Mouse (Mus musculus) megakaryocyte progenitor cell, adult 5-6 weeks (primary cell): Measurements from ENCODE around the gene Dnah2. TPM values are rescaled to one million over a fixed set of nuclear protein-coding genes. Genes with fewer than 3 reads are reported as not detected.

ENCODE experiments used
- ATAC-seq: replicated peaks from 2 replicates; pipeline ENCODE4 v1.8.0; 2016; ENCODE audit warnings: mild to moderate bottlenecking, moderate TSS enrichment, inconsistent platforms; ENCODE audit not compliant: poor library complexity
- total RNA-seq, 2 experiments: library from RNA; stranded (forward) in 1 of 2; stranded (reverse) in 1 of 2; fragments of 157-497, 149-512 nt in 1 of 2; fragments of 200-1000 nt in 1 of 2; gene quantifications; 2 replicates each; pipeline versions ENCODE4 v1.2.3 to v1.2.4; 2015 to 2017

Dnah2 gene
- 0.07 TPM in 1 of 2 replicates, not detected in the other for total RNA-seq (2015)
- under 0.01 TPM in 1 of 2 replicates, not detected in the other for total RNA-seq (2017)

DNA sequence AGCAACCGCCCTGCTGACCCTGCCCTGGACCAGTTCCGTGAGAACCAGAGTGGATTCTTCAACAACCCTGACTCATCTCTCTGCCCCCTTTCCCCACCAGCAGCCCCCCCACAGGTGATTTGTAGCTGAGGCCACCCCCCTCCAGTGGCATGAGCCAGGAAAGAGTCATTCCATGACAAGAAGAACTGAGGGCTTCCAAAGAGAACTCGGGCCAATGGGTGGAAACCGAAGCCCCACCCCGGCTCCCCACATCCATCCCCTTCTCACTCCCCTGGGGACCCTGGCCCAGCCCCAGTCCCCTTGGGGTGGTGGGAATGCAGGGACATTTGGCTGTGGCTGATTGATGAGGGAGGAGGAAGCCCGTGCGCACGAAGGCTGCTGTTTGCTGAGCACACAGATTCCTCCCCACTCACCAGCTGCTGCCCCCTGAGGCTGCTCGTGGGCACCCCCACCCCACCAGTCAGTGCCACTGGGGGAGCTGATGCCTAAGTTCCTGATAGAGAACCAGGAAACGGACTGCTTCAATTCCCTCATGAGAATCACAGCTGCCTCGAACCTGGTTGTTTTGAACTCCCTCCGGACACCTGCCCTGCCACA, at the start of gene Dnah2:
TSS of gene Dnah2 (minus strand) at position 51 of the 597 bp plus-strand sequence.
- no peak for ATAC-seq

DNA sequence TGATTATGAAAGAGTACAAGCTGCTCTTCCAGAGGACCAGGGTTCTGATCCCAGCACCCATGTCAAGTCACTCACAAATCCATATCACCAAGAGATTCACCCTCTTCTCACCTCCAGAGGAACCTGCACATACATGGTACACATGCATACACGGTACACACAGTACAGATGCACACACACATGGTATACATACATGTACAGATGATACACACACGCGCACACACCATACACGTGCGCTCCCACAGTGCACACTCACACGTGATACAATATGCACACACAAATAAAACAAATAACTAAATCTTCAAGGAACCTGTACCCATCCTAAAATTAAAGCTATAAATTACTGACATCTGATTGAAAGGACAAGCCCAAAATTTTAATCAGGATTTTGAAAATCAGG, 45.9 kb upstream of the Dnah2 start:
- ATAC-seq: no peak

DNA sequence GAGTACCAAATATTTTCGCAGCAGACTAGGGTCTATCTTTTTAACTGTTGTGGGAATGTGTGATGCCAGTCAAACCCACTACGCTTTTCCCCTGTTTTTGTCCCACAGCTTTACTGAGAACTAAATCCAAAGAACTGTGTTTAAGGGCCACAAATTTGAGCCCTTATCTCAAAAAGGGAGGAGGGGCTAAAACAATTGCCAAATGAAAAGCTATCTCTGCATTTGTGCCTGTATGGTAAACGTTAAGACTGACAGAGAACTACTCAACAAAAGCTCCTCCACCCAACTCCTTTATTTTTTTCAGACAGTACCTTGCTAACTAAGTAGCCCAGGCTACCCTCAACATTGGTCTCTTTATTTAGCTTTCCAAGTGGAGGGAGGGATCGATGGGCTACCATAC, 43.9 kb upstream of the Dnah2 start:
- no peak for ATAC-seq

DNA sequence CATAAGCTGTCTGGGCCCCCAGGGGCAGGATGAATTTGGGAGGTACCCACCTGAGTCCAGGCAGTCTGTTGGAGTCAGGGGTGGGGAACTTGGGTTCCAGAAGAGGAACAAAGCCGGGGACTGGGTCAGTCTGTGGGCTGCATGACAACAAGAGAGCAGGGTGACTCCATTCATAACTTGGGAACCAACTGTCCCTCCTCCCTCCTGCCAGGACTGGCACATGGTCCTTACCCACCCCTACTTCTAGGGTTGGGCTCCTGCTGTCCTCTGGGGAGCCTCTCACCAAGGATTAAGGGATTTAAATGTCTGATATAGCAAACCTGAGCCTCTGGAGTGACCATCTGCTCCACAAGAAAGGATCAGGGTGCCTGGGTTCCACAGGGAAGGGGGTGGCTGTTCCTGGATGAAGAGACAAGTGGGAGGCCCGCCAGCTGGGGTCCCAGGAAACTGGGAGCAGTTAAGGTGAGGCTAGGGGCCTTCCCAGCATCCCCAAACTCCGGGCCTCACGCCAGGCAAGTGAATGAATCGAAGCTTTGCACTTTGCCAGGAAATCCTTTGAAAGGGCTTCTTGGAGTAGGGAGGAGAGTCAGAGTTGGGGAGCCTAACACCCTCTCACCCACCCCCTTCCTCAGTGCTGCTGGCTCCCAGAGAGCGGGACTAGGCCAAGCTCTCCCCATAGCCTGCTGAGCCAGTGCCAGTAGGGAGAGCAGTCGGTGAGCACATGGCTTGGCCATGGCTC, 43.2 kb upstream of the Dnah2 start:
- no peak for ATAC-seq

GRCm38 (mm10) chr11:69591424-69591823, 42.5 kb upstream of the Dnah2 start:
- no peak for ATAC-seq

GRCm38 (mm10) chr11:69590622-69591021, 41.7 kb upstream of the Dnah2 start:
- no peak for ATAC-seq

GRCm38 (mm10) chr11:69589207-69589834, 40.4 kb upstream of the Dnah2 start:
- ATAC-seq: peak; percentile 52

- ATAC-seq: peak; percentile 83
Measured at GRCm38 (mm10) chr11:69585718-69586325, 36.9 kb upstream of the Dnah2 start.

DNA sequence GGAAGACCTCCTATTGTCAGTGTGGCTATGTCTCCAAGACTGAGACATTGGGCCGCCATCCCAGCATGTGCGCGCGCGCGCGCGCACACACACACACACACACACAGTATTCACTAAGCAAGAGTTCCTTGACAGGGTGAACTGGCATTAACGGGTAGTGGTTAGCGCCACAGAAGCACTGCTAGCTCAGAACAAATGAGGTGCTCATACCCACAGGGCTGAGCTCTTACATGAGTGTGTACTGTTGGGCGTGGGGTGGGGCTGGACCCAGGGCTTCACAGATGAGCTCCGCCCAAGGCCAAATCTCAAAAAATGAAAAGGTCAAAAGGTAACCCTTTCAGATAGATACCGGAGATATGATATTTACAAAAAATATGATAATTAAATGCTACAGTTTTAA, 36.0 kb upstream of the Dnah2 start:
- no peak for ATAC-seq

- no peak for ATAC-seq
Measured at GRCm38 (mm10) chr11:69584008-69584407, 35.1 kb upstream of the Dnah2 start.

GRCm38 (mm10) chr11:69582230-69582805, 33.4 kb upstream of the Dnah2 start:
- ATAC-seq: no peak

DNA sequence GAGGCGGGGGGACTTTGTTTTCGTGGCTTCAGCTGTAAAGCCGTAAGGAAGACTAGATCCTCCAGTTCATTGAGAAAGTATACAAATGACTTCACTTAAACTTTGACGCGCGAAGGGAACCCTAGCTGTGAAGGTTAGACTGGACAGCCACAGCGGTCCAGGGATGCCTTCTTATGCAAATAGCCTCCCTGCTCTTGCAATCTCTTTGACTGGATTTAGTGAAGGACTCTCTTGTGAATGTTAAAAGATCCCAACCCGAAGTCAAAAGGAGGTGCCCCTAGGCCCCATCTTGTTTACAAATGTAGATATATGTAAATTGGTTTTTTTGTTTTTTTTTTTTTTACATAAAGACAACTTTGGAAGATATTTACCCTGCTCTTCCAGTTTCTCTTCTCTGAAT, 32.9 kb upstream of the Dnah2 start:
- no peak for ATAC-seq

- peak; percentile 54 for ATAC-seq
Measured at GRCm38 (mm10) chr11:69581147-69581688, 32.3 kb upstream of the Dnah2 start.

DNA sequence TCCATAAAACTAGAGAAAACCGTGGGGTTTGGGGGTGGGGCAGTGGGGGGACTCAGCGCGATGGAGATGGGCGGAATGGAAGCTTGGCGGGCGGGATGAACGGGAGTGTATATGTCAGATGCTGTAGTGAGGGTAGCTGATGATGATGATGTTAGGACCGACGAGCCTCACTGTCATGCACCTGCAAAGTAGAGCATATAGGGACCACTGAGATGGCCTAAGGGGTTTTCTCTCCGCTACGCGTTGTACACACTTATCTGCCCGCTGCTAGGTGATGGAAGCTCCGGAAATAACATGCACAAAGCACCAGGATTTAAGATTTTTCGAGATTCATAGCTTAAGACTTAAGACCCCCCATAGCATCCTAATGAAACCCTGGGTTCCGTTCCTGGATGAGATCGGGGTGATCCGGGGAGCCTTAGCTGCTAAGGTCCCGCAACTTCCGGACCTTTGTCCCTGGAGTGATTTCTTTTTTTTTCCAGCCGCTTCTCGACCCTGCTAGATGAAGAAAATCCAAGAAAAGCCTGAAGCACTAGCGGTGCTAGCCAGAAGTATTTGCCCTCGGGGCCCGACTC, 31.7 kb upstream of the Dnah2 start:
- ATAC-seq: no peak

DNA sequence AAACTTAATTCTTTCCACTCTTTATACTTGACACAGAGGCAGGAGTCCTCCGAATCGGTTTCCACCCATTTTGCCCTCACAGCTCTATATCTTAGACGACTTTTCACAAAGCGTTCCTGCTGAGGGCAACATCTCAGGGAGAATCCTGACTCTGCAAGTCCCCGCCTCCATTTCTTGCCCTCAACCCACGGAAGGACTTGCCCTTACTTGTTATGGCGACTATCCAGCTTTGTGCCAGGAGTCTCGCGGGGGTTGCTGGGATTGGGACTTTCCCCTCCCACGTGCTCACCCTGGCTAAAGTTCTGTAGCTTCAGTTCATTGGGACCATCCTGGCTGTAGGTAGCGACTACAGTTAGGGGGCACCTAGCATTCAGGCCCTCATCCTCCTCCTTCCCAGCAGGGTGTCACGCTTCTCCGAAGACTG, 31.2 kb upstream of the Dnah2 start, which contains the start of the genes Wrap53 and Trp53:
TSS of gene Wrap53 (minus strand) at position 165 of the 424 bp plus-strand sequence.
TSS of gene Trp53 (plus strand) at position 269 of the 424 bp plus-strand sequence.
- peak; percentile 57 for ATAC-seq

- peak; percentile 73 for ATAC-seq
Measured at GRCm38 (mm10) chr11:69579128-69580017, 30.5 kb upstream of the Dnah2 start.

DNA sequence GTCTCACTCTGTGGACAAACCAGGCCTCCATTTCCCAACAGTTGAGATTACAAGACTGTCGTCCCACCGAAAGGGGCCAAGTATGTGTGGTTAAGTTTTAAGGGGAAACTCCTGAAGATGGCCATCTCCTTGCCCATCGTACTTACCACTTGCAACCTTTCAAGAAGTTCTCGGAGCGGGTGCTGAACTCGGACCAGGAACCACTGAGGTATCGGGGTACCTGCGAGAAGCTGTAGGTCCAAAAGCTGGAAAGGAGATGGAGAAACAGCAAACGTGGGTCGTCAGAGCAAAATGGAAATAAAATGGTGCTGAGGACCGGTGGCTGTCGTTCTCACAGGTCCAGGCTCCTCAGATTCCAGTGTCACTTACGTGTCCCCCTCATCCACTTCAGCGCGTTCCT, 29.4 kb upstream of the Dnah2 start:
- ATAC-seq: no peak

GRCm38 (mm10) chr11:69576307-69576706, 27.4 kb upstream of the Dnah2 start:
- no peak for ATAC-seq

GRCm38 (mm10) chr11:69575220-69575619, 26.3 kb upstream of the Dnah2 start:
- ATAC-seq: peak; percentile 37
